Mouse (Mus musculus) adrenal gland, postnatal 25 days (tissue): Measurements from ENCODE around the gene Xpc. TPM values are rescaled to one million over a fixed set of nuclear protein-coding genes. Genes with fewer than 3 reads are reported as not detected.
A peak's percentile ranks its signal among the peaks of the same experiment; 100 is the strongest.

Experiments
- DNase-seq: peaks from one replicate; pipeline ENCODE4 v3.0.0; 2021; ENCODE audit warnings: mixed read lengths
- long read RNA-seq: library from polyadenylated mRNA; stranded (forward); transcript quantifications from one replicate; pipeline ENCODE4 v2.0.0, GENCODE M21; 2021
- total RNA-seq: library from RNA; stranded (reverse); gene quantifications from 2 replicates; pipeline ENCODE4 v1.2.3, GENCODE M21; 2021

The Xpc gene
- 16.3 and 22.0 TPM in 2 replicates for total RNA-seq
- long read RNA-seq, transcript Xpc-201 (16 exons, 3,634 nt): major isoform, 15 of 33 reads
- long read RNA-seq, partial matches to known transcripts: 12 of 33 reads
- long read RNA-seq, other reads (novel, unspliced or antisense): 6 of 33 reads

GRCm38 (mm10) chr6:91515545-91516449, at the start of gene Xpc, which contains the start of gene Lsm3:
TSS of gene Xpc (minus strand) at chr6:91515888.
TSS of gene Lsm3 (plus strand) at chr6:91515928.
- peak; percentile 97 for DNase-seq

GRCm38 (mm10) chr6:91563031-91563430, 47.3 kb upstream of the Xpc start:
- DNase-seq: peak; percentile 54

GRCm38 (mm10) chr6:91560186-91560585, 44.5 kb upstream of the Xpc start:
- DNase-seq: no peak

- DNase-seq: no peak
Observed at GRCm38 (mm10) chr6:91559371-91559770, 43.7 kb upstream of the Xpc start.

DNA sequence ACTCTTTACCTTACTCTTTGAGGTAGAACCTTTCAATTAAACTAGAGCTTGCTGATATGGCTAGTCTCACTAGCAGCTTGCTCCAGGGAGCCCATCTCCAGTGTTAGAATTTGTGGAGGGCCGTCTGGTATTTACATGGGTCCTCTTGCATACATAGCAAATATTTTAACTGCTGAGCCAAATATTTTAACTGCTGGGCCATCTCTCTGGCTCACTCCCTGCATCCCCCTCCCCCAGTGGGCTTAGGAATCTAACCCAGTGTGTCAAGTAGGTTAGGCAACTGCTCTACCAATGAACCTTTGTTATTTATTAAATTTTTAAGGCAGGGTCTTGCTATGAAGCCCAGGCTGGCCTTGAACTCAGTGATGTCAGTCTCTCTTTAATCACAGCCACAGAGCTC, 42.9 kb upstream of the Xpc start:
- DNase-seq: no peak

DNA sequence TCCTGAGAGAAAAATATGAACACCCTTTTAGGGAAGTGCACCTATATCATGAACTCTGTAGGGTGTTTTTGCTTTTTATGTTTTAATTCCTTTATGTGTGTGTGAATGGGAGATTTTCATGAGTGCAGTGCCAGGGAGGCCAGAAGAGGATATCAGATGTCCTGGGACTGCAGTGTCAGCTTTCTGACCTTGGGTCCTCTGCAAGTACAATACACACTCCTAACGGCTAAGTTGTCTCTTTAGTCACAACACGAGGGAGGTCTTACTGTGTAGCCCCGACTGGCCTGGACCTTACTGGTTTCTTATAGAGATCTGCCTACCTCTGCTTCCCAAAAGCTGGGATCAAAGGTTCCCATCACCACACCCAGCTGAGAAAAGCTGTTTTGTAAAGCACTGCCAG, 37.0 kb upstream of the Xpc start:
- DNase-seq: no peak

DNA sequence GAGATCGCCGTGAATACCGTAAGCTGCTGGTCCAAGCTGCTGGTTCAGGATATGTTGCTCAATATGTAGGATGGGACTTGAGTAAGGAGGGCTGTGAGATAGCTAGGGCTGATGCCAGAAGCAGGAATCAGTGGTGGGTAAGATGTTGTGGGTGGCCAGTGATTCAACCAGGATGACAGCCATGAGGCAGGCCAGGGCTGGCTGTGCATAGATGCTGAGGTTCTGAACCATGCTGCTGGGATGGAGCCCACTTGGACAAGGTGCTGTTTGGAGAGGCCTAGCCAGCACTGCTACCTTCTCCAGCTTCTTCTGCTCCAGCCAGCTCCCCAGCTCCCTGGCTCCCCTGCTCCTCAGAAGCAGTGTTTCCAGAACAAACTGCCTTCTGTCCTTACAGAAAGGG, 36.0 kb upstream of the Xpc start:
- no peak for DNase-seq

DNA sequence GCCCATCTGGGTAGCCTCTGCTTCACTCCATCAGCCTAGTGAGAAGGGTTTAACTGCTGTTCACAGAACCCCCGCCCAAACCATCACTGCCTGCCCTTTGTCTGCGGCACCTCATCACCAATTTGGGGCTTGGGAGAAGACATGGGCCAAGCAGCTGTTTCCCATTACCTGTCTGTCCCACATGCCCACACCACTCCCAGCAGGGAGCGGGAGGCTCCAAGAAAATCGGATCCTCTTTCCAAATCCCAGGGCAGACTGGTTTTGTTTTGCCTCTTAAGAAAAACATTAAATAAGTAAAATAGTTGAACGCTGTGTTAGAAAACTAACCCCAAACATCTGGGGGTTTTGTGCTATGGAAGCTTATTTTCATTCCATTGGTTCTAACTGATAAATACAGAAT, 33.9 kb upstream of the Xpc start:
- no peak for DNase-seq

GRCm38 (mm10) chr6:91547313-91547712, 31.6 kb upstream of the Xpc start:
- DNase-seq: no peak

GRCm38 (mm10) chr6:91546241-91546884, 30.7 kb upstream of the Xpc start:
- DNase-seq: no peak

DNA sequence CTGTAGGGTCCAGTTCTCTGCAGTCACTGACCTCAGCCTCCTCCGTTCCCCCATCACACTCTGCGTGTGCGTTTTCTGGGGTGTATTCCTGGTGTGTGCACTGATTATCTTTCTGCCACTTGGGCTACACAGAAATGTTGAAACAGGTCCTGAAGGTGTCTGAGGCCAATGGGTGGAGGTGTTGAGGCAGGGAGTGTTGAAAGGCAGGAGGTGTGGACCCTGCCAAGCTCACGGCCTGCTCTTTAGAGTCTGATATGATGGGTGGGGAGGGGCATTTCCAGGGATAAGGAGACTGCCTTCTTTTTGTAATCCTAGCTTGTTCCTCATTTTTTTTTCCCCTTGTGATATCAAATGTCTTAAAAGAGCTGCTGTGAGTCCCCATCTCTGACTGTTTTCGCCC, 27.4 kb upstream of the Xpc start:
- DNase-seq: no peak

DNA sequence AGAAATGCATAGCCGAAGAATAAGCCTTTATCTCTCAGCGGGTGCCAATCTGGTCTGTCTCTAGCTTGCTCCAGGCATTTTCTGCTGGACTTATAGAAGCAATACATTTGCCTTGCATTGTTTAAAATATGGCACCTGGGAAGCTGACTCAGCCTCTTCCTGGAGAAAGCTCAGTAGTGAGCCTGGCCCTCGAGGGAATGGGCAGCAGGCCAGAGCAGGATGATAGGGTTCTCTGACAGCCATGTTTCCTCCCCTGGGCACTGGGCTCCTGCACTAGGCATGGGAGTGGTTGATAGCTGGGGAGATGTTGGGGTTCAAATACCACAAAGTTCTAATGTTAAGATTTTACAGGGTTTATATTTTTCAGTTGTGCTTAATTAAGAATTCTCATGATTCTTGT, 25.6 kb upstream of the Xpc start:
- DNase-seq: no peak

DNA sequence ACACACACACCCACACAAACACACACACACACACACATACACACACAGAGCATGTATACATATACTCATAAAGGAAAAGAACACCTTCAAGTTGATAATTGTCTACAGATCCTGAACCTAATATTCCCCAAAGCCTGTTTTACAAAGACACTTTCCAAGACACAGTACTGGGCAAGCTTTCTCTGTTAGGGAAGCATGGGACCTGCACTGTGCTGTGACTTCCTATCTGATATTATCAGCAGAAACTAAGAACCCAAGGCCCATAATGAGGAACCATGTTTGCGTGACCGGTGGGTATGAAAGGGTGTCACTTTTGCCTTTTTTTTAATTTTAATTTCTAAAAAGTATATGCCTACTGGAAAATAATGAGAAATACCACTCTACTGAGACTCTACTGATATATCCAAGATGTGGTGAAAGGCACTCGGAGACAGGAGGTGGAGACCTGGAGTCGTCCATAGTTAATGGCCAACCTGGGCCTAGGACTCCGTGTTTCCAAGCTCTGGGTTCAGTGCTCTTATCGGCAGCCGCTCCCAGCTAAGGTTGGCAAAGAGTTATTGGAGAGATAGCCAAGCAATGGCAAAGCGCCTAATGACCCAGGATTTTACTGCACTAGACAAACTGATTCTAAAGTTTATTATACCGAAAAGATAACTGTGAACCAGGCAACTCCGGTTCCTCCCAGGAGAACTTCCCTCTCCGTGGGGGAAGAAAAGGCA, 20.5 kb upstream of the Xpc start:
- no peak for DNase-seq

DNA sequence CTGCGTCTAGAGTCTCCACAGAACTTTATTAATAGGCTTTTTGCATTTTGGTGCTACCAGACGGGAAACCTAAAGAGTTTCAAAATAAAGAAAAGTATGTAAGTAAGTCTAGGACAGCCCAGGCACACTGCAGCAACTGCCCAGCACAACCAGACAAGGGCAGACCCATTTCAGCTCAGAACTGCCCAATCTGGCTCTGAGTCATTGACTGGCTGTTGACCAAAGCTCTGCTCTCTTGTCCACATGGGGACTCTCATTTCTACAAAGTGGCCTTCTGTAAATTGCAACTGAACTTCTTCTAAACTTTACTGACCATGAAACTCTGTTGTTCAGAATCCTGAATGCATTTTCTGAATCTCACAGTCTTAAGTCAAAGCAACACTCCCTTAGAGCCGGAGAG, 19.5 kb upstream of the Xpc start:
- peak; percentile 27 for DNase-seq

GRCm38 (mm10) chr6:91534268-91534667, 18.6 kb upstream of the Xpc start:
- no peak for DNase-seq

DNA sequence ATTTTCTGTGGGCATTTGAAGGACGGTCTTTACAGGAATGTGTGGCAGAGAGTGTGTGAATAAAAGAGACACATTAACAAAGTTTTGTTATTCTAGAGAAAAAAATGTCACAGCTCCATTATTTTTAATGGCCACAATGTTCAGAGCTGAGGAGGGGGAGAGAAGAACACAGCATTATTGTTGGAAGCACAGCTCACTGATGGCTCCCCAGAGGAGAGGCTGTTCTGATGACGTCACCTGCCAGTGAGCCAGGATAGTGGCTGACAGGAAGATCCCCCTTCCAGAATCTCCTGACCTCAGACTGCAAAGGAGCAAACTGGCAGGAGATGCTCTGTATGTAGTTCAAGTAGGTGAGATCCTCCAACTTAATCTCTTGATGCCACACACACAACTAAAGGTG, 18.1 kb upstream of the Xpc start:
- no peak for DNase-seq

GRCm38 (mm10) chr6:91533359-91533758, 17.7 kb upstream of the Xpc start:
- DNase-seq: no peak

DNA sequence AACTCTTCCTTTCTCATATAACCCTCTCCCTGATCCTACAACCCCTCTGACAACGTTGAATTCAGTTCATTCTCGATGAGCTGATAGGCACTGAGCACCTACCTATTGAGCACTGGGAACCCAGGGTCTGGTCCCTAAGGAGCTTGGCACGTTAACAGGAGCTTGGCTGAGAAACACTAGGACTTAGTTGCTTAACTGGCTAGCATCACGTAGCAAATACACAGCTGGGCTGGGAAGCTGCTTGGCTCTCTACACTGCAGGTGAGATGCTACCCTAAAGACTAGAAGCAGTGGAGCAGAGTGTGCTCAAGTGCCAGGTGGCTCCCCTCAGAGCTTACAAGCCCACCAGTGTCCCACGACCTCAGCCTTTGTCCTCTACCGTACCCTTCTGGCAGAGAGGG, 17.0 kb upstream of the Xpc start:
- no peak for DNase-seq

DNA sequence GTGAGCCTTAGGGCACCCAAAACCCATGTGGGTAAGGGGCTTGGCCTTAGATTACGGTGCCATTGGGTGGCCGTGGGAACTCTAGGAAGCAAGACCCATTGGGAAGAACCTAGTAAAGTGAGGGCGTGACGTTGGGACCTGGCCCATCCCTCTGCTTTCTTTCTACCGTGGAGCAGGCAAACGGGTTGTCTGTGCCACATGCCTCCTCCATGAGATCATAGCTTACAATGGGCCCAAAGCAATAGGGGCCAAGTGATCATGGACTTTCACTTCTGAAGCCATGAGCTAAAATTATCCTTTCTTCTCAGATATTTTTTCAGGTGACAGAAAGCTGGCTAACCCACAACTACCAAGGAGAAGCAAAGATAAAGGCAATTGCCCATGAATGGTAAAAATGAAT, 15.6 kb upstream of the Xpc start:
- no peak for DNase-seq

- DNase-seq: no peak
Observed at GRCm38 (mm10) chr6:91530673-91531072, 15.0 kb upstream of the Xpc start.

- peak; percentile 7 for DNase-seq
Observed at GRCm38 (mm10) chr6:91528265-91528664, 12.6 kb upstream of the Xpc start.

DNA sequence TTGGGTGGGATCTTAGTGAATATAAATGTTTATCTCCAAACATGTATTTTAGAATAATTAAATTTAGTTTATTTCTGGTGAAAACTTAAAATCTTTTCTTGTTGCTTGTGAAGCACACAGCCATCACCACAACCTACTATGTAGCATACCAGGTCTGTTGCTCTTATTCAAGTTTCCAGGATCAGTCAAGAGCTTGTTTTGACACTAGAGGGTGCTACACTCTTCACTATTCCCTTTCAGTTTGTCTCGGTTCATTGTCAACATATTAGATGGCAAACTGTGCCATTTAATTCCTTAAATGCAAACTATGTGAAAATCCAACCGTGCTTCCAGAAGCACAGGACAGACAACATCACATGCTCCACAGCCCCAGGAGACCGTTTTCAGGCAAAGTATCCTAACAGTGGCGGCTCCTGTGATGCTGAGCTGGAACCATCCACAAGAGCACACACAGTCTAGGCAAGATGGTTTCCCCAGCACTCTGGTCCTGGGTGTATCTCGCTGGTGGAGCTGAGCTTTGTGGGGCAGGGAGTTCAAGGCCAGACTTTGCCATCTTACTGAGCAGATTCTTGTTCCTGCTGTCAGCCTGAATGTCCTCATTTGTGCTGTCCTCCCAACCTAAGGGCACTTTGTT, 11.7 kb upstream of the Xpc start:
- no peak for DNase-seq
